Mouse (Mus musculus): ENCODE measurements around the gene Ifrd2.
A peak's percentile ranks its signal among the peaks of the same experiment; 100 is the strongest.

The Ifrd2 gene

DNA sequence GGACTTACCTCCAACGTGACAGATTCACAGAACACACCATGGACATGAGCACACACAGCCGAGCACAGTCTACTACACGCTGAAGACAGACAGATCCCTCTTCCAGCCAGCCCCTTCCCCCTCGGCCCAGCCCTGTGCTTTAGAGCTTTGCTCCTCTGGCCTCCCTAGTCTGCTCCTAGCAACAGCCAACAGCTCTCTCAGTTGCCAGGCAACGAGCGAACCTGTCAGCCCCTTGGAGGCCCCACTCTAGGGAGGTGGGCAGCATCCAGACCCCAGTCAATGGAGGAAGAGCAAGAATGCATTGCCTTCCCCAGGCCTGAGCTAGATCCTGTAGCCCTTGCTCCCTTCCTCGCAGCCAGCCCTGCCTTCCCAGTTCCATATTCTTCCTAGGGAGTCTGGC is 49.6 kb downstream of the Ifrd2 start:
- no peak for DNase-seq (ENCODE audit: inconsistent ontology term)

DNA sequence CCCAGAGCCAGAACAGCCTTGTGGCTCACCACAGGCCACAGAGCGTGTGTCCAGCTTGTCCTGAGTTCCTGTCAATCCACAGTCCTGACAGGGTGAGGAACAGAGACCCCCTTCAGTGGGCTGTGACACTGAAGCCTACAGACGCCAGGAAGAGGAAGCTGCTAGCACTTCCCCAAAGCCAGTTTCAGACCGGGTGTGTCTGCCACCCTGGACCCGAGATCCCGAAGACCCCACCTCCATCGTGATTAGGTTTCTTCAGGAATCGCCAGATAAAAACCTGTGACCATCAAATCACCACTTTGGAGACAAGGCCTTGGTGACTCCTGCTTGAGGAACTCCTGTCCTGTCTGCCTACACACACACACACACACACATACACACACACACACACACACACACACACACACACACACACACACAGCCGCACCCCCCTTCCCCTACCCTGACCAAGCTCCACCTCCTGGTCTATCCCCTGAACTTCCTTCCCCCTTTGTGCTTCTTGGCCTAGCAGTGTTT is 52.9 kb downstream of the Ifrd2 start:
- no peak for DNase-seq (ENCODE audit: inconsistent ontology term)

DNA sequence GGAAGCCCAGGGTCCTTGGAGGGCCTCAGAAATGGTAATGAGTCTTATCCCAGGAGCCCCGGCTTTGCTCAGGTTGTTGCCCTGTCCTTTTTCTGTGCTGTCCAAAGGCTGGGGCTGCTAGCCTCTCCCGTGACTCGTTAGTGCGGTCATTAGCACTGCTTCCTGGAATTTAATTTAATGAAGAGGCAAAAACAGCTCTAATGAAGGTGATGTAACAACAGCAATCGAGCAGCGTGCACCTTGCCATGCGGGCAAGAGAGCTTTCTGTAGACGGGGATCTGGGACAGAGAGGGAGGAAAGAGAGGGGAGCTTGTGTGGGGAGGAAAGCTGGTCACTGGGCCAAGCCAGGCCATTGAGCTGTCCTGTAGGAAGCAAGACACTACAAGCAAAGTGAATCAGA is 54.2 kb downstream of the Ifrd2 start:
- peak; percentile 61 for DNase-seq (ENCODE audit: inconsistent ontology term)
